Mouse (Mus musculus) liver, adult 2 months (tissue): ENCODE results near the gene Ppm1g.

Experiments
- CTCF ChIP-seq: fragments of 200-500 bp; IDR thresholded peaks from 2 replicates; pipeline ENCODE4 v1.5.1; 2011; ENCODE audit warnings: low read depth, low read length, control low read depth
- POLR2A ChIP-seq: fragments of 200-500 bp; IDR thresholded peaks from 2 replicates; pipeline ENCODE4 v1.6.1; 2011; ENCODE audit warnings: low read length, control low read depth; ENCODE audit not compliant: insufficient read depth; ENCODE audit errors: extremely low read depth

DNA sequence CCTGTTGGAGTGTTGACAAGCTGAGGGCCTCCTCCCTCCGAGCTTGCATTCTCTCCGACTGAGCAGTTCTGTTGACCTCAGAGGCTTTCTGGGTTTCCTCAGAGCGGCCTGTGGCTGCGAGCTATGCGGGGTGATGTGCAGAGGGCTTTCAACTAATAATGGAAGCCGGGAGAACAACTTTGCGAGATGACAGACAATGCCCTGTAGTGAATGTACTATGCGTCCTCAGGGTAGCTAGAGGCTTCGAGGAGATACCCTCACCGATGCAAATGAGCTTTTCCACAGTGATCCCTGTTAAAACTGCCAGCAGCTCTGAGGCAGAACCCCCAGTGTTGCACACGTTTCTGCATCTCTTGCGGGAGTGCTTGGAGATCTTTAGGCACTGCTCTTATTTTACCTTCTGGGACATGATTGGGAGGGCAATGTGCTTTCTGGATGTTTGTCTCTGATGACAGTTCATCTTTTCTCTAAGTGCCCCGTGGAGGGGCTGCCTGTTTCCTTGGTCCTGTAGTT lies 21.1 kb upstream of the Ppm1g start:
- no peak for TF ChIP-seq POLR2A
- no peak for TF ChIP-seq CTCF
